Mouse (Mus musculus): ENCODE measurements around the gene Kcnk13. TPM values are rescaled to one million over a fixed set of nuclear protein-coding genes. Genes with fewer than 3 reads are reported as not detected.

Kcnk13 gene
- polyA plus RNA-seq, 1 experiment, result 9.2 TPM

DNA sequence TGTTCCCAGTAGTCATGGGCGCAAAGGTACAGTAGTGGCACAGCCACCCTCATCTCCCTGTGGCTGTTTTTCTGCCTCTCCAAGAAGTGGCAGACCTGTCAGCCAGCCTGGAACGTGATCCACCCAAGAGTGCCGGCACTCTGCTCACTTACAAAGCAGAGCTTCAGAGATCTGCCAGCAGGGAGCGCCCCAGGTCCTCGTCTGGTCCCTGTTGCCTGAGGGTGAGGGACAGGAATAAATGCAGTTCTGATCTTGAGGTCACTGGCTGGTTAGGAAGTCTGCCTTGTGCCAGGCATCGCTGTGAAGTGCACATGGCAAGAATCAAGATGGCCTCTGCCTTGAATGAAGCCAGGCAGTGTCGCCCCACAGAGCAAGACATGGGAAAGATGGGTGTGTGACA lies 11.4 kb upstream of the Kcnk13 start:
- Histone ChIP-seq H3K4me3 (replicated peaks; ENCODE audit: insufficient read depth, low read depth, low read length) (no peak overlapping the region), H3K4me1 (ENCODE audit: control insufficient read depth, insufficient read depth, low read length) (no peaks in the 10 kb centered on the region), H3K27me3 (ENCODE audit: control insufficient read depth, insufficient read depth, low read length) (no peaks in the 10 kb centered on the region), H3K27ac (ENCODE audit: insufficient read depth, low read length) (no peak overlapping the region)
- WGBS, result 46% methylated on average over 7 of the region's 7 CpGs
- TF ChIP-seq POLR2A (IDR thresholded peaks at IDR 0.05; ENCODE audit: borderline replicate concordance, insufficient read depth, low read length) (no peak), CTCF (IDR thresholded peaks at IDR 0.05; ENCODE audit: borderline replicate concordance, insufficient read depth, low read depth, low read length) (peak; percentile 66)
- DNase-seq, result peak; percentile 40 to 58

DNA sequence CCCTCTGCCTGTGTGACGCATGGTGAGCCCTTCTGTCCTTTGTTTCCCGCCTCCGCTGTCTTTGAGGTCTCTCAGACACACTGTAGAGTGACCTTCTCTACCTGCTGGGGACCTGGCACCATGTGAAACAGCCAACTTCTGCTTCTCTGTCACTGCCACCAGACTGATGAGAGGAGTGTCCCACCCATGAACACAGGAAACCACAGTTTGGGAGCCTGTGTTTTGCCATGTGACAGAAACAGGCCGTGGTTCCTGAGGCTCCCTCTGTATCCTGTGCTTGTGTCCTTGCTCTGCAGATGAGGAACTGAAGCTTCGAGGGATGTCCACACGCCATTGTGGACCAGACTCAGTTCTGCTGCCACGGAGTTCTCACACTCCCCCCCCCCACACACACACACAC lies 7.9 kb upstream of the Kcnk13 start:
- no peak for TF ChIP-seq CTCF (IDR thresholded peaks at IDR 0.05; ENCODE audit: borderline replicate concordance, insufficient read depth, low read depth, low read length)
- no peak for TF ChIP-seq POLR2A (IDR thresholded peaks at IDR 0.05; ENCODE audit: borderline replicate concordance, insufficient read depth, low read length)
- H3K27ac ChIP-seq (ENCODE audit: insufficient read depth, low read length), result no peak overlapping the region
- H3K4me1 ChIP-seq (ENCODE audit: control insufficient read depth, insufficient read depth, low read length), result no peaks in the 10 kb centered on the region
- WGBS, result 86% methylated on average over 7 of the region's 7 CpGs
- H3K4me3 ChIP-seq (replicated peaks; ENCODE audit: insufficient read depth, low read depth, low read length), result no peak overlapping the region
- DNase-seq, result no peak
- no peaks in the 10 kb centered on the region for H3K27me3 ChIP-seq (ENCODE audit: control insufficient read depth, insufficient read depth, low read length)

DNA sequence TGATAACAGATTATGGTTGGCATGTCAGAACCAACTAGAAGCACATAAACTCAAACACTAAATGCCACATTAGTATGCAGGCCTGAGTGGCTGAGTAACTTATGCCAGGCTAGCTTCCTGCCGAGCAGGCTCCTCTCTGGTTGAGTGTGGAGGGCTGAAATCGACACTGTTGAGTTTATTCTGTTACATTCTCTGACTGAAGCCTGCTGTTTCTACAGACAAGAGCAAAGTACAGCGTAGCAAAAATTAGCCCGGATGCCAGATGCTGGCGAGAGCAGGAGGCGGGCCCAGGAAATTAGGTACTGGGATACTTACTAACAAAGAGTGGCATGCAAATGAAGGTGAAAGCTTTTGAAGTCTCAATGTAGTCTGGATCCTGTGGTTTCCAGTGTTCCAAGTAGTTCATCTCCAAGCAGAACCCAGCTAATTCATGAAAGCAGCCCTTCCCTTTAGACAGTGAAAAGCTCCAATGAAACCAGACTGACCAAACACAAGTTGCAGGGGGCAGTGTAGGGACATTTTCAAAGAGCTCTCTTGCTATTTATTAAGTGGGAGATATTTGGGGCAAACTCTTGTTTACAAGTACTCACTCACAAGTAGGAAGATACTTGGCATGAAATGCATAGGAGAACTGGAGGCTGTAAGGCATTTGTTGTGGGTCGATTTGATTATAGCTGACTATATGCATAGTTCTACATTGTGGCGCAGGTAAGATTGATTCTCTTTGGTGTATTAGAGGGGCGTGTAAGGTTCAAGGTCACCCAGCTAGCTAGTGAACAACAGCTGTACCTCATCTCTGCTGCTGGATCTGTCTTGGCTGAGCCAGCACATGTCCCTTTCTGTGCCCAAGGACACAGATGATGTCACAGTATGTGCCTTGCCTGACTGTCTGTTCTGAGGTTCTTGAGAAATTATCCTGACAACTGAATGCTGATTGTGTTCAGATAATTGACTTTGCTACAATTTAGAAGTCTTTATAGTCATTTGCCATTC lies 5.9 kb upstream of the Kcnk13 start:
- Histone ChIP-seq H3K4me1 (ENCODE audit: control insufficient read depth, insufficient read depth, low read length) (no peaks in the 10 kb centered on the region), H3K4me3 (replicated peaks; ENCODE audit: insufficient read depth, low read depth, low read length) (no peak overlapping the region), H3K27me3 (ENCODE audit: control insufficient read depth, insufficient read depth, low read length) (no peaks in the 10 kb centered on the region), H3K27ac (ENCODE audit: insufficient read depth, low read length) (no peak overlapping the region)
- 56% methylated on average over 9 of the region's 9 CpGs for WGBS
- TF ChIP-seq POLR2A (IDR thresholded peaks at IDR 0.05; ENCODE audit: borderline replicate concordance, insufficient read depth, low read length), result no peak
- TF ChIP-seq CTCF (IDR thresholded peaks at IDR 0.05; ENCODE audit: borderline replicate concordance, insufficient read depth, low read depth, low read length), result no peak
- no peak for DNase-seq

DNA sequence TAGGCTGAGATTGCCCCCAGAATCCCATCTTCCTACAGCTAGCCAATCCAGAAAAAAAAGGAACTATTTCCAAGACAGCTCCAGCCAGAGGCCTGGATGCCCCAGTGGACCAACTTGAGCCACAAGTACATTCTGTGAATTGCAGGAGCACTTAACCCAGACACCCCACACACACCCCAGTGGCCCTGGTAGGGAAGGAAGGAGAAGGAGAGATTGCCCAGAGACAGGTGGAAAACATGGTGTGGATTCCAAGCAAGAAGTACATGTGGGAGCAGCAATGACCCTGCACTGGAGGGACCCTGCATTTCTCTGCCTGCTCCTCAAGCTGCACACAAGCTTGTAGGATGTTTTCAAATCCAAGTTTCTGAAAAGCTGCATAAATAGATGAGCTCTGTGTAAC lies 5.0 kb upstream of the Kcnk13 start:
- DNase-seq, result no peak
- Histone ChIP-seq H3K4me3 (replicated peaks; ENCODE audit: insufficient read depth, low read depth, low read length) (no peak overlapping the region), H3K4me1 (ENCODE audit: control insufficient read depth, insufficient read depth, low read length) (peaks cover under 1% of the 10 kb centered on the region; the same call in 1 of the 2 replicates), H3K27ac (ENCODE audit: insufficient read depth, low read length) (no peak overlapping the region), H3K27me3 (ENCODE audit: control insufficient read depth, insufficient read depth, low read length) (no peaks in the 10 kb centered on the region)
- TF ChIP-seq CTCF (IDR thresholded peaks at IDR 0.05; ENCODE audit: borderline replicate concordance, insufficient read depth, low read depth, low read length) (no peak), POLR2A (IDR thresholded peaks at IDR 0.05; ENCODE audit: borderline replicate concordance, insufficient read depth, low read length) (no peak)

DNA sequence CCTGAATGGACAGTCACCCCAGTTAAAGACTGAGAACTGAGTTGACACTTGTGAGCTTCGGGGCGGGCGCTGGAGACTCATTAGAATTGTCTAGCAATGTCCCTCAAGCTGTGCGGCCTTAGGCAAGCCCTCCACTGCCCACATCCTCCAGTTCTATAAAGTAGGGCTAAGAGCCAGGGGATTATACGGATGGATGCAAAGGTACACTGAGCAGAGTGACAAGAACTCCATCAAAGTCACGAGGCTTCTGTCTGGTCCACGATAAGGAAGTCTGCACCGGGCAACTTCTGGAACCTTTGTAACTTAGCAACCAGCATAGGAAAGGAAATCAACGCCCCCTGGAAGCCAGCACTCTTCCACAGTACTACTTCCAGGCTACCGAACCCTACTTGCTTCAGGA lies 4.4 kb upstream of the Kcnk13 start:
- WGBS, result 13% methylated on average over 10 of the region's 10 CpGs
- H3K4me3 ChIP-seq (replicated peaks; ENCODE audit: insufficient read depth, low read depth, low read length), result no peak overlapping the region
- no peak overlapping the region for H3K27ac ChIP-seq (ENCODE audit: insufficient read depth, low read length)
- H3K4me1 ChIP-seq (ENCODE audit: control insufficient read depth, insufficient read depth, low read length), result peaks cover 4% of the 10 kb centered on the region; the same call in 1 of the 2 replicates
- TF ChIP-seq CTCF (IDR thresholded peaks at IDR 0.05; ENCODE audit: borderline replicate concordance, insufficient read depth, low read depth, low read length), result no peak
- TF ChIP-seq POLR2A (IDR thresholded peaks at IDR 0.05; ENCODE audit: borderline replicate concordance, insufficient read depth, low read length), result no peak
- DNase-seq, result no peak
- H3K27me3 ChIP-seq (ENCODE audit: control insufficient read depth, insufficient read depth, low read length), result no peaks in the 10 kb centered on the region

DNA sequence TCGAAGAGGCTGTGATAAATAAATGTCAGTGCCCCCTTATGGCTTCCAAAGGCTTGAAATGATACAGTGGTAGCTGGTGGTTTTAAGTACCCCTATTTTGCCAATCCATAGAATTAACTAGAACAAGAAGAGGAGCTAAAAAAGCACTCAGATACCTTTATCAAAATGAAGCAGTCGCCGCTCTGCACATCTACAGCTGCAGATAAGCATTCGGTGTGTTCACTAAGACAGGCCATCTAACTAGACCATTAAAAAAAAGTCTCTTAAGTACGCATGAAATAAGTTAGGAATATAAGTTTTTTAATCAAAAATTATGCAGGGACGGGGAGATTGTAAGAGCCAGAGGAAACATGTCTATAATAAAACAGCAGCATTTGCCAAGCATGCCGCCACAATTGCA lies 3.6 kb upstream of the Kcnk13 start:
- DNase-seq, result no peak
- Histone ChIP-seq H3K4me3 (replicated peaks; ENCODE audit: insufficient read depth, low read depth, low read length) (no peak overlapping the region), H3K4me1 (ENCODE audit: control insufficient read depth, insufficient read depth, low read length) (peaks cover 4% of the 10 kb centered on the region; the same call in 1 of the 2 replicates), H3K27me3 (ENCODE audit: control insufficient read depth, insufficient read depth, low read length) (no peaks in the 10 kb centered on the region), H3K27ac (ENCODE audit: insufficient read depth, low read length) (no peak overlapping the region)
- 90% methylated on average over 7 of the region's 7 CpGs for WGBS
- TF ChIP-seq POLR2A (IDR thresholded peaks at IDR 0.05; ENCODE audit: borderline replicate concordance, insufficient read depth, low read length) (no peak), CTCF (IDR thresholded peaks at IDR 0.05; ENCODE audit: borderline replicate concordance, insufficient read depth, low read depth, low read length) (no peak)

DNA sequence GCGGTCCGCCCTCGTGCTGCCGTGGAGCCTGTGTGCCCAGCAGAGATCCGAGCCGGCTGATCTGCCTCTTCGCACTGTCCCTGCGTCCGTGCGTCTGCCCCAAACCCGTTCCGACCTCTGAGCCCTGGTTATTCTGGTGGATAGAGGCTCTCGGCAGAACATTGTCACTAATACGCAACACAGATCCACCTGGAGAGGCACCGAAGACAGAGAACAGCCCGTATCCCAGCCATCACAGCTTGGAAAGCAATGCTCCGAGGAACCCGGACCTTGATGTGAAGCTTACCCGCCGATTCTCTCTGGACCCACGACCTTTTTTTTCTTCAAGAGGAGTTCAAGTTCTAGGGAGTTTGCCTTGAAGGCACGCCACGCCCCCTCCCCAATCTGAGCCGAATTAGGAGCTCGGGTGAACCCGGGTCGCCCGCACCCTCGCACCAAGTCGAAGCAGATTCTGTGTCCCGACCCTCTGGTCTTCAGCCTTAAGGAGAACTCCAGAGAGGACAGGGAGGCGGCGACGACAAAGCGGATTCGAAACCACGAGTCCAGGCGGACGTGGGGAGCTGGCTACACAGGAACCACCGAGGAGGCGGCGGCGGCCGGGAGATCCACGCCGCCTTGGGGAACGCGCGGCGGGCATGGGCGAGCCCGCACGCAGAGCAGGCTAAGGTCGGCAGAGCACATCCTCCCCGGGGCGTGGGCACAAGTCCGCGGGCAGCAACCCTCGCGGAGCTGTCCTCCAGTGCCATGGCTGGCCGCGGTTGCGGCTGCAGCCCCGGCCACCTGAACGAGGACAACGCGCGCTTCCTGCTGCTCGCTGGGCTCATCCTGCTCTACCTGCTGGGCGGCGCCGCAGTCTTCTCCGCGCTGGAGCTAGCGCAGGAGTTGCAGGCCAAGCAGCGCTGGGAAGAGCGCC lies 1.2 kb downstream of the Kcnk13 start:
- TF ChIP-seq CTCF (IDR thresholded peaks at IDR 0.05; ENCODE audit: borderline replicate concordance, insufficient read depth, low read depth, low read length) (no peak), POLR2A (IDR thresholded peaks at IDR 0.05; ENCODE audit: borderline replicate concordance, insufficient read depth, low read length) (no peak)

More for the DNA sequence above, 1.2 kb downstream of the Kcnk13 start:
- Histone ChIP-seq H3K27me3 (ENCODE audit: control insufficient read depth, insufficient read depth, low read length) (no peaks in the 10 kb centered on the region), H3K4me3 (replicated peaks; ENCODE audit: insufficient read depth, low read depth, low read length) (peak overlapping the region; percentile 37), H3K4me1 (ENCODE audit: control insufficient read depth, insufficient read depth, low read length) (peaks cover 4% of the 10 kb centered on the region; the same call in 1 of the 2 replicates), H3K27ac (ENCODE audit: insufficient read depth, low read length) (no peak overlapping the region)
- WGBS, result under 1% methylated on average over 77 of the region's 77 CpGs
- DNase-seq, result peak; percentile 23 to 36
